Mouse (Mus musculus) CH12.LX (cell line): ENCODE data around the gene Pnliprp1.

ENCODE experiments used
- CHD2 ChIP-seq: IDR thresholded peaks from 2 replicates; pipeline ENCODE4 v1.6.1; 2011; ENCODE audit warnings: low read length, improper control_type of control experiment
- CTCF ChIP-seq, 2 experiments: IDR thresholded peaks in 1 of 2; conservative IDR thresholded peaks in 1 of 2; 2 replicates each; pipeline ENCODE4 v1.5.1; 2011 to 2012; ENCODE audit warnings: low read depth in 2 of 2, low read length in 2 of 2, improper control_type of control experiment in 1 of 2, inconsistent platforms in 1 of 2, mild to moderate bottlenecking in 1 of 2, moderate library complexity in 1 of 2
- EP300 ChIP-seq: IDR thresholded peaks from 2 replicates; pipeline ENCODE4 v1.6.1; 2011; ENCODE audit warnings: low read length, improper control_type of control experiment
- KAT2A ChIP-seq: IDR thresholded peaks from 2 replicates; pipeline ENCODE4 v1.6.1; 2012; ENCODE audit warnings: low read length, improper control_type of control experiment, inconsistent platforms; ENCODE audit not compliant: insufficient replicate concordance
- POLR2A ChIP-seq: IDR thresholded peaks from 2 replicates; pipeline ENCODE4 v1.6.1; 2011; ENCODE audit warnings: low read depth, mild to moderate bottlenecking, improper control_type of control experiment, low read length

DNA sequence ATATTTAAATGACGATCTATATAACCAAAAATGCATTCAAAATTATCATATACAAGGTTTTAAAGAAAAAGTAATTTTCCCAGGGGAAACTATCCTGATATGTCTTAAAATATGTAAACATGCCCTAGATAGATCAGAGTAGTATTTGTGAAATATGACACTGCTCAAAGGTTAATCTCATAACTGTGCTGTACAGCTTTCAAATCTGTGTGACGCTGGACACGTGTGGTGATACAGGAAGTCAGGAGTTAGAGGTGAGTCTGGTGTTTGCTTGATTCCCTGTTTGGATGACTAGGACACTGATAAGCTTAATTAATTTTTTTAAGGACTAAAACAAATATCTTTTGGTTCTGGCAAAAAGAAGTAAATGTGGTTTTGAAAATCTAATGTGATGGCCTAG, 33.4 kb upstream of the Pnliprp1 start:
- TF ChIP-seq KAT2A = no peak
- TF ChIP-seq CHD2 = no peak
- no peak for TF ChIP-seq EP300
- TF ChIP-seq CTCF (conservative IDR thresholded peaks at IDR 0.05 in 1 of 2, IDR thresholded peaks at IDR 0.05 in 1 of 2; ENCODE audit: low read depth in 2 of 2, low read length in 2 of 2) = no peak
- TF ChIP-seq POLR2A = no peak
